Mouse (Mus musculus): ENCODE data around the gene Olfr982.

Gene Olfr982

GRCm38 (mm10) chr9:40073529-40073928, at the start of gene Olfr982:
Gene Olfr982, plus strand, starts transcription at chr9:40073829.
- DNase-seq (ENCODE audit: low read depth, low spot score): no peak

- no peak for DNase-seq (ENCODE audit: low read depth, low spot score)
Observed at GRCm38 (mm10) chr9:40050138-40050537, 23.5 kb upstream of the Olfr982 start.

GRCm38 (mm10) chr9:40093495-40093894, 19.9 kb downstream of the Olfr982 start, which contains the start of gene Olfr983:
Gene Olfr983, minus strand, starts transcription at chr9:40093595.
- DNase-seq (ENCODE audit: low read depth, low spot score): no peak

- no peak for DNase-seq (ENCODE audit: low read depth, low spot score)
Observed at GRCm38 (mm10) chr9:40094769-40095168, 21.1 kb downstream of the Olfr982 start.

GRCm38 (mm10) chr9:40114106-40114505, 40.5 kb downstream of the Olfr982 start, which contains the start of gene Olfr984:
Gene Olfr984, minus strand, starts transcription at chr9:40114206.
- DNase-seq (ENCODE audit: low read depth, low spot score): no peak

GRCm38 (mm10) chr9:40116645-40117286, 43.1 kb downstream of the Olfr982 start:
- DNase-seq (ENCODE audit: low read depth, low spot score): no peak

- no peak for DNase-seq (ENCODE audit: low read depth, low spot score)
Observed at GRCm38 (mm10) chr9:40117287-40117659, 43.6 kb downstream of the Olfr982 start.
